Mouse (Mus musculus) heart, postnatal 0 days (tissue): ENCODE measurements around the gene Srpk1. TPM values are rescaled to one million over a fixed set of nuclear protein-coding genes. Genes with fewer than 3 reads are reported as not detected.
"Not testable (repeated sequence)": the region's sequence is repeated elsewhere in the genome, so short reads cannot be mapped to it uniquely, and the experiment has no call there.

Experiments
- ATAC-seq: fragments of 200-750 bp; cut with Nextera tagmentation; 2 replicates; pipeline ENCODE4 v1.8.0; 2017; ENCODE audit warnings: low read depth, moderate number of reproducible peaks, moderate library complexity; ENCODE audit not compliant: insufficient read depth
- DNase-seq: peaks from one replicate; pipeline ENCODE4 v3.0.0-alpha.2; 2016; ENCODE audit warnings: low spot score
- H3K27ac ChIP-seq: fragments of 300-500 bp; sonication (generic); 2 replicates; pipeline ENCODE4 v1.5.1; 2014; ENCODE audit warnings: low read depth, mild to moderate bottlenecking
- H3K27me3 ChIP-seq: fragments of 300-500 bp; sonication (generic); 2 replicates; pipeline ENCODE4 v1.6.1; 2014; ENCODE audit warnings: low read length, mixed read lengths; ENCODE audit not compliant: control insufficient read depth, insufficient read depth
- H3K36me3 ChIP-seq: fragments of 300-500 bp; sonication (generic); replicated peaks from 2 replicates; pipeline ENCODE4 v1.6.1; 2014; ENCODE audit warnings: low read length, mixed read lengths; ENCODE audit not compliant: control insufficient read depth, insufficient read depth
- H3K4me1 ChIP-seq: fragments of 300-500 bp; sonication (generic); 2 replicates; pipeline ENCODE4 v1.6.1; 2014; ENCODE audit warnings: antibody characterized with exemption; ENCODE audit not compliant: control insufficient read depth, insufficient read depth
- H3K4me2 ChIP-seq: fragments of 300-500 bp; sonication (generic); 2 replicates; pipeline ENCODE4 v1.6.1; 2014; ENCODE audit warnings: low read depth, mild to moderate bottlenecking, low read length, moderate library complexity
- H3K4me3 ChIP-seq: fragments of 300-500 bp; sonication (generic); 2 replicates; pipeline ENCODE4 v1.5.1; 2014; ENCODE audit warnings: low read depth, low read length
- H3K9ac ChIP-seq: fragments of 300-500 bp; sonication (generic); replicated peaks from 2 replicates; pipeline ENCODE4 v1.6.1; 2014; ENCODE audit warnings: low read depth, low read length, mixed read lengths
- H3K9me3 ChIP-seq: fragments of 300-500 bp; sonication (generic); replicated peaks from 2 replicates; pipeline ENCODE4 v1.6.1; 2016; ENCODE audit warnings: low read length; ENCODE audit not compliant: control insufficient read depth
- CTCF ChIP-seq: IDR thresholded peaks from 2 replicates; pipeline ENCODE4 v1.5.1; 2016; ENCODE audit warnings: antibody characterized with exemption, control low read depth, low read depth
- EP300 ChIP-seq: IDR thresholded peaks from 2 replicates; pipeline ENCODE4 v1.6.1; 2016; ENCODE audit warnings: antibody characterized with exemption, low read depth
- WGBS: fragments of 180-500 bp; shearing (Covaris S2); extraction: QIAGEN DNeasy Blood & Tissue Kit; methylation state at CpG from one replicate; pipeline ENCODE4 v1.1.7; 2014; 5-methylcytosine and 5-hydroxymethylcytosine counted together
- polyA plus RNA-seq: library from polyadenylated mRNA; unstranded; fragments of >200 nt; fragmentation: Nextera tagmentation; extraction: Ambion mirVana; gene quantifications from 2 replicates; pipeline ENCODE4 v1.2.1, GENCODE M21; 2015
- total RNA-seq: library from RNA; depleted of rRNA; stranded (reverse); fragments of >200 nt; gene quantifications from 2 replicates; pipeline ENCODE4 v1.2.3, GENCODE M21; 2014; ENCODE audit warnings: low replicate concordance

Gene Srpk1
- total and polyA plus RNA-seq, 2 experiments from 2014 or later: 21.0 to 29.3 TPM

DNA sequence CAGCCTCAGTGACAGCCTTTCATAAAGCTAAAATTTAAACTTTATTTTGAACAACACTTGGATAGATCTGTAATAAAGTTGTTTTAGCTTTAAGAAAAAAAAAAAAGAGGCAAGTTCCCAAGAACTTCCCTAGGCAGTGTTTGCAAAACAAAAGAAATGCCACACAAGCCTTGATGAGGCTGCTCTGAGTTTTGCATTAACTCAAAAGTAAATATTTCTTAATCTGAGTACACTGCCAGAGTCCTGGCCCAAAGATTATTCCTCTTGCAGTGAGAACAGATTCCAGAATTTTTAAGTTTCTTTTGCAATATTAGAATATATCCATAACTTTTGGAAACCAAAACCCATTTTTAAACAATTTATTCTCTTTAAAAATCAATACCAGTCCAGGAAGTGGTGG, 57.3 kb downstream of the Srpk1 start:
- no peaks in the 10 kb centered on the region for H3K4me1 ChIP-seq
- ATAC-seq: no peak

DNA sequence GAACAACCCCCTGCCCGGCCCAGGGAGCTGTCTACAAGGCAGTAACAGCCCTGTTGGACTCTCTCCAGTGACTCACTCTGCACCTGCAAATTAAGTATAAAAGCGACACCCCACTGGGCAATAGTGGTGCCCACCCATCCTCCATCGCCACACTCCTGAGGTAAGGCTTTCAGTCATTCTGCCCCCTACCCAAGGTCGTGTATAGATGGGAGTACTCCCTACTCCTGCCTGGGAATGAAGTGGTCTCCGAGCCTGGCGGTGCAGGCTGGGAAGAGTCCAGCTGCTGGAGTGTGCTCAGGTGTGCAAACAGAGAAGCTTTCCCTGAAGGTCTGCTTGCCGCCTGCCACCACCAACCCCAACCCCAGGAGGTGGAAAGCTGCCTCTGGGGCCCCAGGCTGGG, 60.9 kb downstream of the Srpk1 start:
- Histone ChIP-seq H3K27me3 (no peaks in the 10 kb centered on the region), H3K4me3 (no peak overlapping the region), H3K9me3 (no peaks in the 10 kb centered on the region), H3K4me1 (no peaks in the 10 kb centered on the region), H3K4me2 (no peak overlapping the region), H3K27ac (no peak overlapping the region), H3K9ac (no peak overlapping the region), H3K36me3 (no peaks in the 10 kb centered on the region)
- no peak for TF ChIP-seq CTCF
- TF ChIP-seq EP300: no peak
- ATAC-seq (no peak), DNase-seq (no peak)
- 57% methylated on average over 7 of the region's 7 CpGs for WGBS

More for the DNA sequence above, 57.3 kb downstream of the Srpk1 start:
- Histone ChIP-seq H3K9me3 (no peaks in the 10 kb centered on the region), H3K4me3 (no peak overlapping the region), H3K27me3 (no peaks in the 10 kb centered on the region), H3K4me2 (no peak overlapping the region), H3K27ac (no peak overlapping the region), H3K9ac (no peak overlapping the region), H3K36me3 (no peaks in the 10 kb centered on the region)
- DNase-seq: no peak
- TF ChIP-seq CTCF (no peak), EP300 (no peak)

DNA sequence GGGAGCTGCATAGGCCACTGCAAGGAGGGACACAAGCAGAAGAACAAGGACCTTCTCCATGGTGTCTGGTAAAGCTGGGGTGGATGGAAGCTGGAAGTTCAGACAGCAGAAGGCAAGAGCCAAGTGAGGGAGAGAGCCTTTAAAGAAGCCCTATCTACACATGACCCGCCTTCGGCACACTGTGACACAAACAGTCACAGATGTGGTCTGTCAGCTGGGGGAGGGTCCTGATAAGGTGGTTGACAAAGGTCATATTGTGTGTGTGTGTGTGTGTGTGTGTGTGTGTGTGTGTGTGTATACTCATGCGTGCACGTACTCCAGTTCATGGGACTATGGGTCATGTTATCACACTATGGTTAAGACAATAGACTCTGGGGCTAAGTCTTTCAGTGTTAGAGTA, 61.9 kb downstream of the Srpk1 start, which contains the start of gene Clps:
Clps (minus strand) TSS at position 169 of the 400 bp plus-strand sequence.
- no peaks in the 10 kb centered on the region for H3K4me1 ChIP-seq
- no peaks in the 10 kb centered on the region for H3K27me3 ChIP-seq
- H3K27ac ChIP-seq: no peak within 1 kb of the TSS
- H3K9ac ChIP-seq: no peak within 1 kb of the TSS
- H3K4me3 ChIP-seq: no peak within 1 kb of the TSS
- no peak for ATAC-seq
- H3K4me2 ChIP-seq: no peak within 1 kb of the TSS
- 54% methylated on average over 4 of the region's 4 CpGs for WGBS
- DNase-seq: no peak
- H3K9me3 ChIP-seq: no peaks in the 10 kb centered on the region
- H3K36me3 ChIP-seq: no peaks in the 10 kb centered on the region
- TF ChIP-seq CTCF: no peak
- TF ChIP-seq EP300: no peak

DNA sequence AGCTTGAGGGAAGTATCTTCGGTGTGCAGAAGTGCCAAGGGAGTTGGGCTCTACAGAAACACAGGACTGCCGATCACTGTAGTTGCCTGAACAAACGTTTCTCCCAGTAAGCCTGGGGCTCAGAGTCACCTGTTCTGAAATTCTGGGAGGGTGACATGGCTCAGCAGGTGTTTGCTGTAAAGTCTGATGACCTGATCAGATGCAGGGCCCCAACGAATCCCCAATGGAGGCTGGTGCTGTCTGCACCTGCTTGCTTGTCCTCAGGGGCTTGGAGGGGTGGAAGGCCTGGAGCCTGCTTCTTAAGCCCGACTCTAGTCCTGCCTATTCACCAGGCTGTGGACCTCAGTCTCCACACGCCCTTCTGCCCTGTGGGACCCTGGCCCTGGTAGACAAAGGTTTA, 64.7 kb downstream of the Srpk1 start:
- H3K4me2 ChIP-seq: no peak overlapping the region
- no peaks in the 10 kb centered on the region for H3K36me3 ChIP-seq
- ATAC-seq: no peak
- no peak overlapping the region for H3K4me3 ChIP-seq
- no peak overlapping the region for H3K9ac ChIP-seq
- DNase-seq: no peak
- H3K9me3 ChIP-seq: no peaks in the 10 kb centered on the region
- no peaks in the 10 kb centered on the region for H3K27me3 ChIP-seq
- TF ChIP-seq CTCF (no peak), EP300 (no peak)
- H3K4me1 ChIP-seq: no peaks in the 10 kb centered on the region
- 68% methylated on average over 6 of the region's 6 CpGs for WGBS
- H3K27ac ChIP-seq: no peak overlapping the region

DNA sequence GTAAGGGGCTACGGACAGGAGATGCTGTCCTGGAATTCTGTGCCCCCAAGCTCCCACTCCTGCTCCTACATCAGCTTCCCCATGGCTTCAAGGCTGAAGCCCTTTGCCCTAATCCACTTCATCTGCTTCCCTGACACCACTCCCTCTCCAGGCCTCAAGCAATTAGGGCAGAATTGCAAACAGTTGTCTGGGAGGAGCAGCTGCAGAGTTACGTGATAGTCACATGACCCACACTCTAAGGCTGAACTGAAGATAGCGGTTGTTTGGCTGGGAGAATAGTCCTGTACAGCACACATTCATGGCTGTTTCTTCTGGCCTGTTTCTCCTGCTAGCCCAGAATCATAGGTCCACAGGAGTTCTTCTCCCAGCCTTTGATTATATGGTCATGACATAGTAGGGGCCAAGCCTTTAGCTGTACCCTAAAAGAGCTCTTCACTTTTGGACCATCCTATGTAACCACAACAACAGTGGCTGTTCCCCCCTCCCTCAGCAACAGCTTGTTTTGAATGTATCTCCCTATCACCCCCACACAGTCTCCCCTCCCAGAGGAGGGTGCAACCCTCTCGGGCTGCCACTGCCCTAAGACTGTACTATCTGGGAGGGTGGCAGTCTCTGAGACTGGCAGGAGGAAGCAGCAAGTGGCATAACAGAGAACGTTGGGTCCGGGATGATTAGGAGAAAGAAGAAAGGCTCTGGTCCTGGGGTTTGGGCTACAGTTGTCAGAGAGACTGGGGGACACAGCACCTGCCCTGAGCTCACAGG, 65.7 kb downstream of the Srpk1 start:
- Histone ChIP-seq H3K27me3 (no peaks in the 10 kb centered on the region), H3K36me3 (no peaks in the 10 kb centered on the region)
- WGBS: 39% methylated on average over 6 of the region's 6 CpGs

DNA sequence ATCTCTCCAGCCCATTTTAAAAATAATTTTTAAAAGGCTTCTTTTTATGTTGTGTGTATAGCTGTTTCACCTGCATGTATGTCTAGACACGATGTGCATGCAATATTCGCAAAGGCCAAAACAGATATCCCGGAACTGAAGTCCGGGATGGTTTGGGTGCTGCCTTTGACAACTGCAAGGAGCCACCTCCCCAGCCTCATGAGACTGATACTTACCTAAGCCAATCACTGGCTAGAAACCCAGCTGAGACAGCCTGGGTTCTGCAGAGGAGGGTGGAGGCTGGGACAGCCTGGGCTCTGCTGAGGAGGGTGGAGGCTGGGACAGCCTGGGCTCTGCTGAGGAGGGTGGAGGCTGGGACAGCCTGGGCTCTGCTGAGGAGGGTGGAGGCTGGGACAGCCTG, 68.5 kb downstream of the Srpk1 start:
- H3K4me1 ChIP-seq, H3K27ac ChIP-seq, H3K4me2 ChIP-seq, H3K36me3 ChIP-seq, DNase-seq, H3K4me3 ChIP-seq, ATAC-seq, H3K9ac ChIP-seq, H3K27me3 ChIP-seq, H3K9me3 ChIP-seq: not testable (repeated sequence)
- 91% methylated on average over 4 of the region's 4 CpGs for WGBS

More for the DNA sequence above, 65.7 kb downstream of the Srpk1 start:
- H3K9ac ChIP-seq: no peak overlapping the region
- no peaks in the 10 kb centered on the region for H3K9me3 ChIP-seq
- H3K4me2 ChIP-seq: no peak overlapping the region
- TF ChIP-seq EP300: no peak
- TF ChIP-seq CTCF: no peak
- ATAC-seq: no peak
- no peak for DNase-seq
- H3K4me1 ChIP-seq: no peaks in the 10 kb centered on the region
- no peak overlapping the region for H3K4me3 ChIP-seq
- no peak overlapping the region for H3K27ac ChIP-seq
